In the genomic region with DNA sequence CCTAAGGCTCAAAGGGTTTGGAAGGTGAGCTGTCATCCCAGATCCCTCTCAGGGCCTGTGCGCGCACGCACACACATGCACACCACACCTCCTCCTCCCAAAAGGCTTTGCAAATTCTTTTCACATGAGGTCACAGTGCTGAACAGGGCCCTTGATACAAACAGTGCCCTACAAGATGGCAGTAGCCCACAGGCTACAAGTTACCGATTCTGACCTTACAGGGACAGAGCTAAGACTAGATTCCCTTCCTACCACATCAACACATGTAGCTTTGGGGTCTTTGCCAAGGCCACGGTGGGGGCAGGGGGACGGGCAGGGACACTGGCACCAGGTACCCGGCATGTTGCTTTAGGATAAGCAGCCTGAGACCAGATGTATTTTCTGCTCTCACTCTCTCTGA, we compare ENCODE assay signal across 16 mouse cellular contexts. TPM values are rescaled to one million over a fixed set of nuclear protein-coding genes. Genes with fewer than 3 reads are reported as not detected.
DNase-seq lines count a peak whose midpoint lies in the region; ATAC-seq lines count a peak whose summit lies in the region.
"Had no signal": no experiment of that assay in that cellular context is flagged by ENCODE, and none has a peak within 500 bp of the region (broad histone marks: within the 10 kb centered on the region; RNA-seq: fewer than 3 reads in every experiment).

No protein-coding gene starts in this region.

- H3K4me3 ChIP-seq in heart, embryonic 13.5 days, result no peak overlapping the region
- H3K4me3 ChIP-seq: forebrain, embryonic 15.5 days; neural tube, embryonic 13.5 days had no signal

- DNase-seq in embryo, embryonic 11 days, result peak; percentile 33
- no peak for DNase-seq in embryo, embryonic 10 days (ENCODE audit: low spot score)
- DNase-seq in lung, postnatal 36 days, result peak; percentile 9
- DNase-seq in lung, postnatal 4 days, result no peak
- DNase-seq in right cerebral cortex, adult 18-20 months, result no peak
- DNase-seq: B cell, adult 2 months; cerebellum, adult 9-10 months; kidney, postnatal 36 days had no signal

- H3K9me3 ChIP-seq in heart, embryonic 13.5 days, result no peaks in the 10 kb centered on the region
- H3K9me3 ChIP-seq: forebrain, embryonic 15.5 days; G1E; neural tube, embryonic 13.5 days had no signal

- H3K27ac ChIP-seq in heart, embryonic 13.5 days (replicated peaks), result peak overlapping the region; percentile 97
- H3K27ac ChIP-seq: forebrain, embryonic 15.5 days; neural tube, embryonic 13.5 days had no signal

- peak overlapping the region; percentile 69 for H3K9ac ChIP-seq in heart, embryonic 13.5 days
- H3K9ac ChIP-seq: forebrain, embryonic 15.5 days; neural tube, embryonic 13.5 days had no signal

- peaks cover 42% of the 10 kb centered on the region for H3K4me1 ChIP-seq in heart, embryonic 13.5 days
- H3K4me1 ChIP-seq: forebrain, embryonic 15.5 days; neural tube, embryonic 13.5 days had no signal

- WGBS in heart, embryonic 13.5 days, result 37% methylated on average over 7 of the region's 7 CpGs

- no peaks in the 10 kb centered on the region for H3K27me3 ChIP-seq in heart, embryonic 13.5 days (replicated peaks)
- H3K27me3 ChIP-seq: forebrain, embryonic 15.5 days; neural tube, embryonic 13.5 days had no signal

- peaks cover 88% of the 10 kb centered on the region for H3K36me3 ChIP-seq in heart, embryonic 13.5 days
- H3K36me3 ChIP-seq: forebrain, embryonic 15.5 days; G1E; neural tube, embryonic 13.5 days had no signal

- H3K4me2 ChIP-seq in heart, embryonic 13.5 days, result no peak overlapping the region
- H3K4me2 ChIP-seq: forebrain, embryonic 15.5 days; neural tube, embryonic 13.5 days had no signal

- peak; percentile 66; the same call in 1 of the 2 replicates for ATAC-seq in heart, embryonic 13.5 days (ENCODE audit: extremely low read depth, insufficient number of reproducible peaks, low FRiP score, low TSS enrichment)
- ATAC-seq in frontal cortex, adult (ENCODE audit: low TSS enrichment), result no peak
- ATAC-seq in cerebellum, adult (ENCODE audit: insufficient number of reproducible peaks, low FRiP score, low TSS enrichment), result no peak
- ATAC-seq: forebrain, embryonic 15.5 days; intestine, postnatal 0 days; midbrain, embryonic 16.5 days had no signal

RNA-seq across cellular contexts. Expression of gene Mtr, which starts 35.9 kb away (rescaled TPM):
- polyA plus RNA-seq in heart, embryonic 13.5 days (2015; fragmentation: Nextera tagmentation; extraction: Ambion mirVana), result 11.4 and 11.5 TPM in 2 replicates

RNA-seq across cellular contexts. Expression of gene Actn2, which starts 46.8 kb away (rescaled TPM):
- polyA plus RNA-seq in heart, embryonic 13.5 days (2015; fragmentation: Nextera tagmentation; extraction: Ambion mirVana), result 1,324 and 1,364 TPM in 2 replicates
- polyA plus RNA-seq: G1E had no signal

Comparison
In these comparisons a context has a peak if more than half of its experiments do, and no peak if none do; other contexts are left out.
1. DNase-seq: peak in embryo, embryonic 11 days (single experiment) and lung, postnatal 36 days (single experiment); none in embryo, embryonic 10 days (single experiment), lung, postnatal 4 days (0 of 2) and right cerebral cortex, adult 18-20 months (single experiment).